Mouse (Mus musculus) Patski (cell line): ENCODE results near the gene Smad3. TPM values are rescaled to one million over a fixed set of nuclear protein-coding genes. Genes with fewer than 3 reads are reported as not detected.

Experiments used
- ATAC-seq: fragments of 100-300 bp; one replicate; pipeline ENCODE4 v1.8.0; 2021
- CTCF ChIA-PET: fragments of 350-600 bp; sonication (Branson Sonifier 250); formaldehyde crosslinking; loops from one replicate; lab custom pipeline; 2022; ENCODE audit warnings: inconsistent platforms; lab: Charles Lee
- POLR2A ChIA-PET: fragments of 350-600 bp; sonication (Branson Sonifier 250); formaldehyde crosslinking; loops from one replicate; lab custom pipeline; 2022; ENCODE audit warnings: antibody characterized with exemption, inconsistent platforms; lab: Charles Lee
- DNase-seq: peaks from one replicate; pipeline ENCODE4 v3.0.0-alpha.2; 2011; ENCODE audit warnings: low read depth, low spot score
- H3K27me3 ChIP-seq: fragments of 371-371 bp; one replicate; pipeline ENCODE4 v1.5.1; 2021
- CTCF ChIP-seq: fragments of 100-300 bp; IDR thresholded peaks from one replicate; pipeline ENCODE4 v1.5.1; 2021
- in situ Hi-C: fragments of 300-500 bp; cut with MboI; formaldehyde crosslinking; loops from 3 replicates; pipeline ENCODE4 v1.11.1; 2018; ENCODE audit warnings: low pct_unique_long_range_greater_than_20kb, mixed read lengths
- polyA plus RNA-seq: library from polyadenylated mRNA; unstranded; gene quantifications from one replicate; pipeline ENCODE4 v1.2.3, GENCODE M21; 2021

The Smad3 gene
- polyA plus RNA-seq, 1 experiment from 2014 or later = 107 TPM

DNA sequence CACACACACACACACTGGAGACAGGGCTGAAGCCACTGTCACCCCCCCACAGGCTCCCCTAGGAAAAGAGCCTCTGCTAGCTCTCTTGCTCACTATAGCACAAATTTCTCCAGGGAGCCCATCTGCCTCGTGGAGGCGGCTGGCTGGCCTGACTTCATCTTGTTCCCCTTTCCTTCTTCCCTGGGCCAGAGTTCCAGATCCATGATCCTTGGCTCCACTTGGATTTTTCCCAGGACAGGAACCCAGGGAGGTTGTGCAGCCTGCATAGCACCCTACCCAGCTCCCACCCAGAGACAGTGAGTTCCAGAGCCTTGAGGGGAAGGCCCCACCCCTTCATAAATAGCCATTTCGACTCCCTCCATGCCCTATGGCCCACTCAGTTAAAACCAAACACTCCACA is 29.8 kb upstream of the Smad3 start:
- no peak for DNase-seq

DNA sequence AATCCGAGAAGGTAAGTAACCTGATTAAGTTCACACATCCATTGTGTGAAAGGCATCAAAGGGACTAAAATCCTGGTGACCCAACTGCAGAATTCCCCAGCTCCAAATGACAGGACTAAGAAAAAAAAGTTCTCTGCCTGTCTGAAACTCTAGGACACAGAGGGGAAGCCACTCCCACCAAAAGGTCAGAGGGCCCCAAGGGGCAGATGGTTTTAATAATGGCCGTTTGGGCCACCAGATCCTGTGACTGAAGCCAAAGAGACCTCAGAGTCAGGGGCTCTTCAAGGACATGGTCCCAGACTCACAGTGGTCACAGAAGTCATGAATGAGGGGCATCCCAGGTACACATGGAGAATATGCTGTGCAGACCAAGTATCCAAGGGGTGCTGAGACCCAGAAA is 29.3 kb upstream of the Smad3 start:
- in situ Hi-C loops = no loop called here
- CTCF ChIA-PET = no interaction called here
- ATAC-seq (no peak), DNase-seq (no peak)
- POLR2A ChIA-PET = no interaction called here
- H3K27me3 ChIP-seq = no peaks in the 10 kb centered on the region
- TF ChIP-seq CTCF = no peak

More for the DNA sequence above, 29.8 kb upstream of the Smad3 start:
- ATAC-seq = no peak
- POLR2A ChIA-PET = no interaction called here
- no peaks in the 10 kb centered on the region for H3K27me3 ChIP-seq
- TF ChIP-seq CTCF = no peak
- CTCF ChIA-PET = no interaction called here
- in situ Hi-C loops = no loop called here

DNA sequence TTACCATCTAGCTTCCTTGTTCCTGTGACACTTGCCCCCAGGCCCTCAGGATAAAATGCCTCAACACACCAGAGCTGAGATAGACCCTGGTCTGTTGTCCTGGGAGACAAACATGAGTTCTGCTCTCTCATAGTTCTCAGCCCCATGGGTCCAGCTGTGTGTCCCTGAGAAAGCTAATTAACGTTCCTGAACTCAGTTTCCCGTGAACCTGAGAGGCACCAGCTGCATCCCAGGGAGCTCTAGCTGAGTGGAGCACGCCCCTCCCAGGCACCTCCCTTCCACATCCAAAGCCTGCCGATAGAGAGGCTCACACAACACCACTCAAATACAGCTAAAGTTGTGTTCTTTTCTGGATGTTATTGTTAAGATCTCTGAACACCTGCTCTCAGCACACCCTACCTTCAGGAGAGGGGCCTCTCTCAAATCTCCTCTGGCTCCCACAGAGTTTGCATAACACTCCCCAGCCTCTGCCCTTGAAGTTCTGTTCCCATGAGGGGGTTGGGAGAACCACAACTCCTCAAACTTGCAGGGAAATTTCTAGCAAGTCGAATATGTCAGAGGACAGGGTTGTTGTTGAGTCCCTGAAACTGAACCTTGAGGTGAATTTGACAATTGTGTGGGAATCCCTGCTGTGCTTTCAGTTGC is 28.4 kb upstream of the Smad3 start:
- TF ChIP-seq CTCF = no peak
- no peak for ATAC-seq
- no peak for DNase-seq
- POLR2A ChIA-PET = no interaction called here
- in situ Hi-C loops = no loop called here
- no peaks in the 10 kb centered on the region for H3K27me3 ChIP-seq
- CTCF ChIA-PET = no interaction called here

DNA sequence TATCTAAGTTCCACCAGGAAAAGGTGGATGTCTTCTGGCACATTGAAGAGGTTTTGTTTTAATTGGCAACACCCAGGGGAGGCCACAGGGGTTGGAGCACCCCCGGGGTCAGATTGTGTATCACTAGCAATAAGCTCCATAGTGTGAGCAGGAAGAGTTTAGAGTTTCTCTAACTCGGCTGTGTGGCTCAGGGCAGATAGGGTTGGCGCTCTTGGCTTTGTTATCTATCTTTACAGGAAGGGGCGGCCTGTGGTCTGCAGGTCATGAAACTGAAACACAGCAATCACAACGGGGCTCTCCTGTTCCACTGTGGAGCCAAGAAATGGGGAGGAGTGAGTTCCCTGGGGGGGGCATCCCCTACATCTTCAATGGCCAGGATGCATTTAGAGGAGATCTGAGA is 27.7 kb upstream of the Smad3 start:
- H3K27me3 ChIP-seq = no peaks in the 10 kb centered on the region
- no peak for ATAC-seq
- ChIA-PET POLR2A (no interaction called here), CTCF (no interaction called here)
- no peak for TF ChIP-seq CTCF
- in situ Hi-C loops = no loop called here
- DNase-seq = no peak

DNA sequence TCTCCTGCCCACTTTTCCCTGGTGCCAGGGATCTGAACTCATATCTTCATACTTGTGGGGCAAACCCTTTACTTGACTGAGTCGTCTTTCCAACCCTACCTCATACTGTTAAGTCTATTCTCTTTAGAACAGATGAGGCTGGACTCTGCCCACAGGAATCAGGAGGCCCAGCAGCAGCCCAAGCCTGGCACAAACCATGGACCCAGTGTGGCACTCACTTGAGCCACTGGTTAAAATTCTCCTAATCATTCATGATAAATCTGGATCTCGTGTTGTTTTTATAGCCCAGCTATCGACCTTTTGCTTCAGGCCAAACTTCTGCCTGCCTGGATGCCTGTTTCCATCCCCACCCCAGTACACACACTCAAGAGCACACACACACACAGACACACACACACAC is 26.8 kb upstream of the Smad3 start:
- ChIA-PET CTCF (no interaction called here), POLR2A (no interaction called here)
- no peak for TF ChIP-seq CTCF
- DNase-seq = no peak
- H3K27me3 ChIP-seq = no peaks in the 10 kb centered on the region
- ATAC-seq = no peak
- in situ Hi-C loops = no loop called here

DNA sequence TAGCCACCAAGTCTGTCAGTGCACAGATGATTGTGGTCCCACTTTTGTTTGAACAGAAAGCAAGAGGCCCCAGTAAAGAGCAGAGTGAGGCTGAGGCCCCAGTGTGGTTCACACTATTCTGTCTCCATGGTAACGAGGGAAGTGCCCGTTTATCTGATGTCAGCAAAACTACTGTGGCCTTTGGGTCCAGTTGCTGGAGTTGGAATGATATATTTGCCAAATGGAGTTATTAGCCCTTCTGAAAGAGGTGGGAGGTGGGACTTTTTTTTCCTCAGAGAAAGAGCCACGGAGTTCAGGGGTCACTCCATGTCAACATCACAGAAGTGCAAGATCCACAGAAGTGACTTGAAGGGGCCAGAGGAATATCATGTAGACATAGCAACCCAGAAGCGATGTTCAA is 24.9 kb upstream of the Smad3 start:
- in situ Hi-C loops = no loop called here
- ATAC-seq (no peak), DNase-seq (no peak)

DNA sequence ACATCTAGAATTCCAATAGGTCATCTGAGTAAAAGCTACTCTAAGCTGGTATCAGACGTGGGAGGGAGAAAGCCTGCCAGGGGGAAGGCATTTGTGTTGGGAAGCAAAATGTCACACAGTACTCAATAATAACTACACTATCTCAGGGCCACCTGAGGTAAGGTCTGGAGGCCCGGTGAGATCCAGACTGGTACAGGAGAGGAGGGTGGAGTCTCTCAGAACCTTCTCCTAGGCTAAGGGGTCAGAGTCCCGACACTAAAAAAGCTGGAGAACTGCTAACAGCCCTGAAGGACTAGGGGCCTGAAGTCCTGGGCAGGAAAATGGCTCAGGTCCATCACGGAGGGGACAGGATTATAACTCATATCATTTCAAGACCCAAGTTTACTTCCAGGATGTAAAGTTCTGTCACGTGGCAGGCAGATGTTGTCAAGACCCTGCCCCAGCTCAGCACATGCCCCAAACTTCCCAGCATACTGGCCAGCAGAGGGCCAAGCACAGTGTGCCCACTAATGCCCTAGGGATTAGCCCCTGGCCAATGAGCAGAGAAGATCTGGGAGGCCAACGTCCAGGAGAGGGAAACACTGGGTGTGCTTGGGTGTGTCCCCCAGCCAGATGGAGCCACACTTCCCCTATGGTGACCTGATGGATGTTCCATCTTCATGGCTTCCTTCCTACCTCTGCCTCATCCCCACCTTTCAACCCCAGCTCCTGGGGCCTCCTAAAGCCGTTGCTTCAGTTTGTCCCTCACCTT is 24.1 kb upstream of the Smad3 start:
- ChIA-PET POLR2A (no interaction called here), CTCF (interaction anchor here (1.6 kb wide), 1 partner anchor 12 kb away, joined by 4 read pairs; no protein-coding TSS in a partner anchor)
- H3K27me3 ChIP-seq = no peaks in the 10 kb centered on the region
- DNase-seq (no peak), ATAC-seq (no peak)
- in situ Hi-C loops = no loop called here
- TF ChIP-seq CTCF = no peak

More for the DNA sequence above, 24.9 kb upstream of the Smad3 start:
- no peaks in the 10 kb centered on the region for H3K27me3 ChIP-seq
- no peak for TF ChIP-seq CTCF
- CTCF ChIA-PET = interaction anchor here (1.6 kb wide), 1 partner anchor 11 kb away, joined by 4 read pairs; no protein-coding TSS in a partner anchor
- POLR2A ChIA-PET = no interaction called here

DNA sequence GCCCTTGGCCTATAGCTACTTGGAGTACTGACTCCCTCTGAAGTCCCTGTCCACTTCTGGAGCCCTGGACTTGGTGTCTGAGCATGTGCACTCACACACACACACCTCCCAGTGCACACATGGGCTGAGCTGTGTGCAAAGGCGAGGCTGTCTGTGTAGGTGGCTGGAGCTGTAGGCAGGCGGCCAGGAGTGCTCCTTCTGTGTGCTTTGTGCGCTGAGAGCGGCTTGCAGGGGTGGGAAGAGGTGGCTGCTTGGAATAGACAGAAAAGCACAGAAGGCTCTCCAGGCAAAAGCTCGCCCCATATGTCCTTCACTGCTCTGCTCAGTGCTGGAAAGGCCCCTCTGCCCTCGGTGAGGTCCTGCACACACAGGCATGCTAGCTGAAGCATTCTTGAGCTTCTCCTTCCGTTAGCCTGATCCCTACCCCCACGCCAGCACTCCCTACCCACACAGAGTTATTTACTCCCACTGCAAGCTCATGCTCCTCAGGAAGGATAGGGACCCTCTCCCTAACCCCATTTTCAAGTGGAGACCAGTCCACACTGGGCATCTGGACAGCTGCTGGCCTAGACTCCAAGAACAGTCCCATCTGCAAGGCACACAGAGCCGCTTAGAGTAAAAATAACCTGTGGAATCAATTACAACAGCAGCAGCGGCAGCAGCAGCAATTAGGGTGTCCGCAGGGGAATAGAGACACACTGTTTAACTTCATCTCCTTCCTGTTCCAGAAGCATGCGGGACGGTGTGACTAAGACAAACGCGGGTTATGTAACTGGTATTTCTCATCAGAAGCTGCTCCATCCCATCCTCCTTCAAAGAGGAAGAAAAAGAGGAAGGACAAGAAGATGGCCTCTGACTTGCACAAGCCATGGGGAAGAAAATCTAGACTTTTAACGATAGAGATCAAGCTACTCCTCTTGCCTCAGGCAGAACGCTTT is 22.4 kb upstream of the Smad3 start:
- ChIA-PET POLR2A (no interaction called here), CTCF (no interaction called here)
- in situ Hi-C loops = no loop called here

DNA sequence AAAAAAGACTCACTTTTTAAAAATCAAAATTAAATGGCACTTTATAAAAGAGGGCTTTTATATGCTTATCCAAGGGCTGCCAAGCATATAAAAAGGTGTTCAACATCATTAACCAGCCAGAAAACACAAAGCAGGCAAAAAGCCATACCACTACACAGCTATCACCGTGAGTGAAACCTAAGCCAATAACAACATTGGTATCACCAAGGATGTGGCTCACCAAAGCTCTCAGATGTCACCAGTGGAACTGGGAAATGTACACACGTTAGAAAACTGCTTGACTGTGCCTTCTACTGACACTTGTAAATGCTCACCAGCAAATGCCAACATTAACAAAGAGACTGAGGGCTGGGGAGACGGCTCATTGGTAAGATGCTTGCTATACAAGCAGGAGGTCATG is 18.9 kb upstream of the Smad3 start:
- DNase-seq (no peak), ATAC-seq (no peak)
- ChIA-PET CTCF (interaction anchor here (0.7 kb wide), 1 partner anchor 9 kb away, joined by 3 read pairs; no protein-coding TSS in a partner anchor), POLR2A (interaction anchor here (2.2 kb wide), 1 partner anchor 20 kb away, joined by 7 read pairs; no protein-coding TSS in a partner anchor)
- in situ Hi-C loops = no loop called here
- H3K27me3 ChIP-seq = no peaks in the 10 kb centered on the region
- TF ChIP-seq CTCF = no peak

More for the DNA sequence above, 22.4 kb upstream of the Smad3 start:
- no peak for DNase-seq
- TF ChIP-seq CTCF = no peak
- ATAC-seq = no peak
- no peaks in the 10 kb centered on the region for H3K27me3 ChIP-seq

DNA sequence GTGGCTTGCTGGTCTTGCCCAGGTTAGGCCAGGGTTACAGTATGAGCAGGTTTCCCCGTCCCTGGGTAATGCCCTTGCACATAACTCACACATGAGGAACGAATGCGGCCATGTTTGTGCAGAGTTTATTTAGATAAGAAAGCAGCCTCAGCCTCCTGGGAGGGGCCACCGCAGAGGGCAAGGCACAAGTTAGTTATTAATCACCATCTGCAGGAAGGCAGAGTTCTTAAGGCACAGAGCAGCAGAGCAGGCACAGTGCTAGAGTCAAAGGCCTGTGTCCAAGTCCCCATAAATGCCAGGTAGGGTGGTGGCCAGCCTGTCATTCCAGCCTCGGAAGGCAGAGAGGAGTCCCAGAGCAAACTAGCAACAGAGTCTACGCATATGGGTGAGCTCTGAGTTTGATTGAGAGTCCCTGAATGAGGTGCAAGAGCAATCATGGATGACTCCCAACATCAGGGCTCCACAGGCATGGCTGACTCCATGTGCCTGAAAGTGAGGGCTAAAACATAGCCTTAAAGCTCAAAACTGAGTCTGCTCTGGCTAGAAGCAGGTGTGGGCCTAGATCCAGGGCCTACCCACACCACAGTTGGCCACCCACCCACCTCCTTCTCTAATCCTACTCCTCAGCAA is 17.2 kb upstream of the Smad3 start:
- CTCF ChIA-PET = no interaction called here
- no peak for DNase-seq
- POLR2A ChIA-PET = interaction anchor here (2.2 kb wide), 1 partner anchor 18 kb away, joined by 7 read pairs; no protein-coding TSS in a partner anchor
- TF ChIP-seq CTCF = no peak
- no peak for ATAC-seq
- H3K27me3 ChIP-seq = no peaks in the 10 kb centered on the region
- in situ Hi-C loops = no loop called here
